Mouse (Mus musculus) thymus, adult 2 months (tissue): ENCODE measurements at regions not wholly inside any gene's neighbourhood (a gene's known extent, or its start where the extent isn't known, plus 50 kb on each side); places are given as distances from the start of the nearest gene placed in this dataset.
A peak's percentile ranks its signal among the peaks of the same experiment; 100 is the strongest.

Experiments
- DNase-seq: peaks from one replicate; pipeline ENCODE4 v3.0.0; 2021
- H3K27ac ChIP-seq: fragments of 200-500 bp; 2 replicates; pipeline ENCODE4 v1.5.1; 2012; ENCODE audit warnings: low read length, control low read depth; ENCODE audit not compliant: control insufficient read depth, insufficient read depth
- H3K27me3 ChIP-seq: fragments of 200-500 bp; 2 replicates; pipeline ENCODE4 v1.6.1; 2012; ENCODE audit warnings: mild to moderate bottlenecking, low read length, moderate library complexity, mixed read lengths; ENCODE audit not compliant: control insufficient read depth, insufficient read depth
- H3K36me3 ChIP-seq: fragments of 200-500 bp; 2 replicates; pipeline ENCODE4 v1.6.1; 2012; ENCODE audit warnings: mild to moderate bottlenecking, low read length, moderate library complexity; ENCODE audit not compliant: control insufficient read depth, insufficient read depth
- H3K4me1 ChIP-seq: fragments of 200-500 bp; replicated peaks from 2 replicates; pipeline ENCODE4 v1.6.1; 2012; ENCODE audit warnings: low read length; ENCODE audit not compliant: control insufficient read depth, insufficient read depth
- H3K4me3 ChIP-seq: fragments of 200-500 bp; 2 replicates; pipeline ENCODE4 v1.5.1; 2012; ENCODE audit warnings: mild to moderate bottlenecking, low read length, control low read depth, moderate library complexity; ENCODE audit not compliant: control insufficient read depth, insufficient read depth
- CTCF ChIP-seq: fragments of 200-500 bp; IDR thresholded peaks from 2 replicates; pipeline ENCODE4 v1.5.1; 2012; ENCODE audit warnings: mild to moderate bottlenecking, control low read depth, low read length, moderate library complexity, borderline replicate concordance; ENCODE audit not compliant: control insufficient read depth, poor library complexity, insufficient read depth; ENCODE audit errors: extremely low read depth
- POLR2A ChIP-seq: fragments of 200-500 bp; IDR thresholded peaks from 2 replicates; pipeline ENCODE4 v1.6.1; 2012; ENCODE audit warnings: mild to moderate bottlenecking, low read length, control low read depth, moderate library complexity; ENCODE audit not compliant: control insufficient read depth, poor library complexity, insufficient read depth; ENCODE audit errors: extremely low read depth
- WGBS: fragments of 180-500 bp; shearing (Covaris S2); methylation state at CpG from one replicate; pipeline ENCODE4 v1.1.7; 2018; 5-methylcytosine and 5-hydroxymethylcytosine counted together

- H3K4me1 ChIP-seq = peaks cover 19% of the 10 kb centered on the region
- H3K36me3 ChIP-seq = no peaks in the 10 kb centered on the region
- 100% methylated on average over 1 of the region's 1 CpGs for WGBS
- H3K27ac ChIP-seq = no peak overlapping the region
- no peaks in the 10 kb centered on the region for H3K27me3 ChIP-seq
- no peak overlapping the region for H3K4me3 ChIP-seq
- no peak for TF ChIP-seq POLR2A
- TF ChIP-seq CTCF = no peak
- DNase-seq = peak; percentile 8
Observed at GRCm38 (mm10) chr9:120774251-120774650, 154.8 kb upstream of the Ctnnb1 start.

- Histone ChIP-seq H3K36me3 (no peaks in the 10 kb centered on the region), H3K4me1 (peaks cover 19% of the 10 kb centered on the region), H3K27ac (no peak overlapping the region), H3K4me3 (no peak overlapping the region), H3K27me3 (no peaks in the 10 kb centered on the region)
- TF ChIP-seq POLR2A (no peak), CTCF (no peak)
- no peak for DNase-seq
- WGBS = 60% methylated on average over 1 of the region's 1 CpGs
Observed at GRCm38 (mm10) chr9:120774772-120775171, 154.2 kb upstream of the Ctnnb1 start.

- H3K4me1 ChIP-seq = peaks cover 19% of the 10 kb centered on the region
Observed at GRCm38 (mm10) chr9:120775721-120776120, 153.3 kb upstream of the Ctnnb1 start.

GRCm38 (mm10) chr9:120776456-120777001, 152.5 kb upstream of the Ctnnb1 start:
- Histone ChIP-seq H3K27me3 (no peaks in the 10 kb centered on the region), H3K4me3 (no peak overlapping the region), H3K27ac (peak overlapping the region; percentile 26; the same call in 1 of the 2 replicates), H3K36me3 (no peaks in the 10 kb centered on the region), H3K4me1 (peaks cover 18% of the 10 kb centered on the region)
- DNase-seq = peak; percentile 48
- no peak for TF ChIP-seq CTCF
- no peak for TF ChIP-seq POLR2A
- WGBS = under 1% methylated on average over 4 of the region's 4 CpGs

More at GRCm38 (mm10) chr9:120775721-120776120, 153.3 kb upstream of the Ctnnb1 start:
- TF ChIP-seq POLR2A = no peak
- TF ChIP-seq CTCF = no peak
- H3K4me3 ChIP-seq = no peak overlapping the region
- no peaks in the 10 kb centered on the region for H3K36me3 ChIP-seq
- DNase-seq = no peak
- WGBS = 63% methylated on average over 3 of the region's 3 CpGs
- H3K27me3 ChIP-seq = no peaks in the 10 kb centered on the region
- no peak overlapping the region for H3K27ac ChIP-seq

GRCm38 (mm10) chr9:120777016-120777415, 152.0 kb upstream of the Ctnnb1 start:
- no peaks in the 10 kb centered on the region for H3K27me3 ChIP-seq
- peak overlapping the region; percentile 26; the same call in 1 of the 2 replicates for H3K27ac ChIP-seq
- H3K4me3 ChIP-seq = no peak overlapping the region
- no peak for DNase-seq
- no peak for TF ChIP-seq CTCF
- TF ChIP-seq POLR2A = no peak
- no peaks in the 10 kb centered on the region for H3K36me3 ChIP-seq
- WGBS = 18% methylated on average over 6 of the region's 6 CpGs
- H3K4me1 ChIP-seq = peaks cover 18% of the 10 kb centered on the region

- peaks cover 17% of the 10 kb centered on the region for H3K4me1 ChIP-seq
- H3K27ac ChIP-seq = no peak overlapping the region
- H3K27me3 ChIP-seq = no peaks in the 10 kb centered on the region
- DNase-seq = no peak
- H3K36me3 ChIP-seq = no peaks in the 10 kb centered on the region
- no peak overlapping the region for H3K4me3 ChIP-seq
- TF ChIP-seq POLR2A = no peak
- no peak for TF ChIP-seq CTCF
- 61% methylated on average over 10 of the region's 10 CpGs for WGBS
Observed at GRCm38 (mm10) chr9:120777501-120777900, 151.5 kb upstream of the Ctnnb1 start.

- no peak for TF ChIP-seq CTCF
- no peak for TF ChIP-seq POLR2A
- Histone ChIP-seq H3K36me3 (no peaks in the 10 kb centered on the region), H3K27ac (no peak overlapping the region), H3K4me3 (no peak overlapping the region), H3K4me1 (peaks cover 15% of the 10 kb centered on the region), H3K27me3 (no peaks in the 10 kb centered on the region)
- whole genome bisulfite sequencing = 96% methylated on average over 2 of the region's 2 CpGs
- no peak for DNase-seq
Observed at GRCm38 (mm10) chr9:120778423-120778822, 150.6 kb upstream of the Ctnnb1 start.
